Mouse (Mus musculus) forebrain, embryonic 13.5 days (tissue): ENCODE results near the gene Ptprd. TPM values are rescaled to one million over a fixed set of nuclear protein-coding genes. Genes with fewer than 3 reads are reported as not detected.
A peak's percentile ranks its signal among the peaks of the same experiment; 100 is the strongest.

Experiments
- ATAC-seq: fragments of 200-750 bp; cut with Nextera tagmentation; 2 replicates; pipeline ENCODE4 v1.8.0; 2017
- H3K27ac ChIP-seq: fragments of 300-500 bp; sonication (generic); 2 replicates; pipeline ENCODE4 v1.5.1; 2015; ENCODE audit warnings: inconsistent platforms, mild to moderate bottlenecking, moderate library complexity
- H3K27me3 ChIP-seq: fragments of 300-500 bp; sonication (generic); 2 replicates; pipeline ENCODE4 v1.6.1; 2015; ENCODE audit warnings: mild to moderate bottlenecking, inconsistent platforms
- H3K36me3 ChIP-seq: fragments of 300-500 bp; sonication (generic); 2 replicates; pipeline ENCODE4 v1.6.1; 2015; ENCODE audit warnings: mild to moderate bottlenecking, inconsistent platforms; ENCODE audit not compliant: poor library complexity, severe bottlenecking
- H3K4me1 ChIP-seq: fragments of 300-500 bp; sonication (generic); 2 replicates; pipeline ENCODE4 v1.6.1; 2015; ENCODE audit warnings: inconsistent platforms
- H3K4me2 ChIP-seq: fragments of 300-500 bp; sonication (generic); 2 replicates; pipeline ENCODE4 v1.6.1; 2015; ENCODE audit warnings: inconsistent platforms, mild to moderate bottlenecking, moderate library complexity
- H3K4me3 ChIP-seq: fragments of 300-500 bp; sonication (generic); 2 replicates; pipeline ENCODE4 v1.5.1; 2015; ENCODE audit warnings: mild to moderate bottlenecking, inconsistent platforms
- H3K9ac ChIP-seq: fragments of 300-500 bp; sonication (generic); 2 replicates; pipeline ENCODE4 v1.6.1; 2015; ENCODE audit warnings: mild to moderate bottlenecking, inconsistent platforms
- H3K9me3 ChIP-seq: fragments of 300-500 bp; sonication (generic); replicated peaks from 2 replicates; pipeline ENCODE4 v1.6.1; 2016; ENCODE audit warnings: inconsistent platforms
- WGBS: fragments of 180-500 bp; shearing (Covaris S2); methylation state at CpG from one replicate; pipeline ENCODE4 v1.1.7; 2015; 5-methylcytosine and 5-hydroxymethylcytosine counted together
- polyA plus RNA-seq: library from polyadenylated mRNA; unstranded; fragments of >200 nt; fragmentation: Nextera tagmentation; extraction: Ambion mirVana; gene quantifications from 2 replicates; pipeline ENCODE4 v1.2.1, GENCODE M21; 2015

Gene Ptprd
- polyA plus RNA-seq, 1 experiment from 2014 or later, result 53.8 TPM

DNA sequence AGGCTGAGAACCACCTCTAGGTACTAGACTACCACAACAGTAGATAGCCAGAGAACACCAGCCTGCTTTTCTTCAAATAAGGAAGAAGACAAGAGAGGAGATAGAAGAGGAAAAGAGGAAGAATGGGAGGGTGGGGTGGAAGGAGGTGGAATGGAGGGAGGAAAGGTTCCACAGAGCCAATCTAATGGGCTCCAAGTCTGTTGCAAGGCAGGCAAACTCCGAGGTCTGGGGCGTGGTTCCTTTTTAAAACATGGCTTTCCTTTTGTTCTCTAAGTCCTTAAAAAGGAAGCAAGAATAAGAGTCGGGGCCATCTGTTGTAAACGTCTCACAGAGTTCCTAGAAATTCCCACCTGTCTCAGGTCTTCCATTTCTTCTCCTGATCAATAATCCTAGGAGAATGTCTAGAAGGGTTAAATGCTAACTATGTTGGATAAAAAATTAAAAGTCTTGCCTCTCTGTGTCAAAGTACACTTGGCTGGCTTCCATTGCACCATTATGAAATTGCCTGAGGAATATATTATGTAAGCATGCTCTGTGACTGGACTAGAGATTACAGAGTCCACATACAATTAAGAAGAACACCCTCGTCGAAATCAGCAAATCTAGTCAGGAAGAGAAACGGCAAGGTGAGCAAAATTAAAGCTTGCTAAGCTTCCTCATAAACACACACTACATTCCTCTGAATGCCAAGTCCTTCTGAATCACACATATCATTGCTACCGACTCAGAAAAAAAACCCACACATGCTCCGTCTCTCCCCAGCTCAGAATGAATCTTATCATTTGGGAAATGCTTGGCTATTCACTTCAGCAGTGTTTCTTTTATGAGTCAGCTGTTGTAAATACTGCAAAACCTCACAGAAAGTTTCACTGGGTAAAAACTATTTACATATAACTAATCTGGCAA, 1787.2 kb downstream of the Ptprd start:
- H3K9me3 ChIP-seq, result no peaks in the 10 kb centered on the region
- peaks cover under 1% of the 10 kb centered on the region; the same call in 1 of the 2 replicates for H3K4me1 ChIP-seq
- no peak overlapping the region for H3K9ac ChIP-seq
- no peak overlapping the region for H3K4me2 ChIP-seq
- no peak for ATAC-seq
- H3K27ac ChIP-seq, result no peak overlapping the region
- H3K36me3 ChIP-seq, result no peaks in the 10 kb centered on the region
- no peaks in the 10 kb centered on the region for H3K27me3 ChIP-seq
- 80% methylated on average over 9 of the region's 9 CpGs for WGBS
- no peak overlapping the region for H3K4me3 ChIP-seq

DNA sequence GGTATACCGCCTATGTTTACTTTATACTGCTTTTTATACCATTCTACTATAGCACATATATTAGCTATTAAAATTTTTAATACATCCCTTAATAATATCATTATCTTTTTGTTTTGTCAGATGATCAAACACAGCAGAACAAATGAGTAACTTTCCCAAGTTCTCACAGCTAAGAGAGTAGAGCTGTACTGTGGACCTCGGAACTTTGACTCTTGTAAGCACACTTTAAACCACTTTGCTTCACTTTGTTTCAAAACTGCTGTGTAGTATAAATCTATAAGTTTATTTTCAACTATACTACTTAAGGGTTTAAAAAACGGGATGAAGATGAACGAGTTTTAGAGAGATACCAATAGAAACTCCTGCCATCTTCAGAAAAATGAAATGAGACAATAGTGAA, 1789.6 kb downstream of the Ptprd start:
- no peak for ATAC-seq
- no peak overlapping the region for H3K9ac ChIP-seq
- no peaks in the 10 kb centered on the region for H3K36me3 ChIP-seq
- whole genome bisulfite sequencing, result 95% methylated on average over 4 of the region's 4 CpGs
- H3K9me3 ChIP-seq, result no peaks in the 10 kb centered on the region
- no peak overlapping the region for H3K4me2 ChIP-seq
- no peaks in the 10 kb centered on the region for H3K4me1 ChIP-seq
- no peak overlapping the region for H3K27ac ChIP-seq
- H3K4me3 ChIP-seq, result no peak overlapping the region
- H3K27me3 ChIP-seq, result no peaks in the 10 kb centered on the region

DNA sequence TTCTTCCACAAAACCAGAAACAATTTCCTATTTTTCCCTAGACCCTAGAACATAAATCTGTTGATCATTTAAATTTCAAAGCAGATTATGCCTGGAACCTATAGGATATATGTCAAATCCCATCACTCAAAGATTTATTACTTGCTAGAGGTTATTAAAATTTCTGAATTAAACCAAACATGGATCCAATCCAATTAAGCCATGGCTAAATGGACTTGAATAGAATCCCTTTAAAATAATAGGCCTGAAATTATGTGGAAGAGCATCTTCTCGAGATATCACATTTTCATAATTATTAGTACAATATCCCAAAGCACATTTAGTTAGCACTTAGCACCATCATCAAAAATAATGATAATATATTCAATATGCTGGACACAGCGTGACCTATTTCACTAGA, 1792.1 kb downstream of the Ptprd start:
- no peak overlapping the region for H3K4me3 ChIP-seq
- H3K4me1 ChIP-seq, result no peaks in the 10 kb centered on the region
- no peaks in the 10 kb centered on the region for H3K9me3 ChIP-seq
- H3K27me3 ChIP-seq, result no peaks in the 10 kb centered on the region
- H3K4me2 ChIP-seq, result no peak overlapping the region
- H3K9ac ChIP-seq, result no peak overlapping the region
- no peak overlapping the region for H3K27ac ChIP-seq
- WGBS, result 72% methylated on average over 2 of the region's 2 CpGs
- no peak for ATAC-seq
- no peaks in the 10 kb centered on the region for H3K36me3 ChIP-seq

DNA sequence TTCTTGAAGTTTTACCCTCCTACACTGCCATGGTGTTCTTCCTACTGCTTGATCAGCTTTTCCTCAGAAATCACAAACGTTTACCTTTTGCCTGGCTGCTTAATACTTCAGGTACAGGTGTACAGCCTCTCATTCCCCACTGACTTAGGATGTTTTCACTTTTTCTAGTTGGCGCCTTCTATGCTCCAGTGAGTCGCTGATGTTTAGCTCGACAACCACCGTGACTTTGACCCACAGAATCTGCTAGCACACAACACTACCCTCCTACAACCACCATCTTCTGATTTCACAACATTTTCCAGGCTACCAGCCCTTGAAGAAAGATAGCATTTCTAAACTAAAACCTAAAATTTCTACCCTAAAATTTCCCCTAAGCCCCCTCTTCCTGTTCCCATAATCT, 1794.1 kb downstream of the Ptprd start:
- WGBS, result 93% methylated on average over 5 of the region's 5 CpGs
- ATAC-seq, result no peak
- Histone ChIP-seq H3K4me1 (no peaks in the 10 kb centered on the region), H3K27ac (no peak overlapping the region), H3K27me3 (no peaks in the 10 kb centered on the region), H3K9ac (no peak overlapping the region), H3K4me3 (no peak overlapping the region), H3K4me2 (no peak overlapping the region), H3K9me3 (no peaks in the 10 kb centered on the region), H3K36me3 (no peaks in the 10 kb centered on the region)

DNA sequence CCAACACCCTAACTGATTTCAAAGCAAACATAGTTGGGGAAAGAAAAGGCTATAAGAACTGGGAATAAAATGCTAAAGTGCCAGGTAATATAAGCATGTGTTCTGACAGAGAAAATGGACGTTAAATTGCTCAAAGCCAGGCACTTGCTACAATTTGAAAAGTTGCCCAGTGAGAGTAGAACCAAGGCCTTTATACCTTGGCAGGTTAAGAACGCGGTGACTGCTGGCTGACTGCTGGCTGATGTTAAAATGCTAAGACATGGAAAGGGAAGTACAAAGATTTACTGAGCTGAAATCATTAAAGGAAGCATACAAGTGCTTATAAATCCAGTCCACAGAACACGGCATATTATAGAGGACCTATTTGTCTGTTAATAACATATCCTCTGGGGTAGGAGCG, 1796.1 kb downstream of the Ptprd start:
- 88% methylated on average over 5 of the region's 5 CpGs for WGBS
- H3K4me2 ChIP-seq, result no peak overlapping the region
- H3K27me3 ChIP-seq, result no peaks in the 10 kb centered on the region
- no peak for ATAC-seq
- no peak overlapping the region for H3K4me3 ChIP-seq
- H3K9me3 ChIP-seq, result no peaks in the 10 kb centered on the region
- no peaks in the 10 kb centered on the region for H3K4me1 ChIP-seq
- H3K9ac ChIP-seq, result no peak overlapping the region
- H3K27ac ChIP-seq, result no peak overlapping the region
- H3K36me3 ChIP-seq, result no peaks in the 10 kb centered on the region

DNA sequence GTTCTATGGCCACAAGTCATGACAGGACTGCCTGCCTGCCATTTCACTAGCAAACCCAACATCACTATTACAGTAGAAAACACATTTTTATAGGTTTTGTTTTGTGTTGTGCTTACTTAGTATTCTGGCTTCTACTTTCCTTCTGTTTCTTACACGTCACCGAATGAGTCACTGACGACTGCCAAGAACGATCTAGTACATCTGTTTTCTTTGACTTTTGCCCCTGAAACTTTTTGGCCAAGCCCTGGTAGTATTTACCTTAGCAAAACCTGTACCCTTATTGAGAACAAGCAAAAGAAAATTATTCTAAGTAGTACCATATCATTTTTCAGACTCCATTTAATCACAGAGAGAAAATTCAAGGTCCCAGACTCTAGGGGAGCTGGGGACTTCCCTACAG, 1797.2 kb downstream of the Ptprd start:
- H3K36me3 ChIP-seq, result no peaks in the 10 kb centered on the region
- H3K4me3 ChIP-seq, result no peak overlapping the region
- H3K4me2 ChIP-seq, result no peak overlapping the region
- no peak overlapping the region for H3K9ac ChIP-seq
- H3K27me3 ChIP-seq, result no peaks in the 10 kb centered on the region
- no peaks in the 10 kb centered on the region for H3K4me1 ChIP-seq
- no peak for ATAC-seq
- no peak overlapping the region for H3K27ac ChIP-seq
- no peaks in the 10 kb centered on the region for H3K9me3 ChIP-seq
- WGBS, result 87% methylated on average over 4 of the region's 4 CpGs

DNA sequence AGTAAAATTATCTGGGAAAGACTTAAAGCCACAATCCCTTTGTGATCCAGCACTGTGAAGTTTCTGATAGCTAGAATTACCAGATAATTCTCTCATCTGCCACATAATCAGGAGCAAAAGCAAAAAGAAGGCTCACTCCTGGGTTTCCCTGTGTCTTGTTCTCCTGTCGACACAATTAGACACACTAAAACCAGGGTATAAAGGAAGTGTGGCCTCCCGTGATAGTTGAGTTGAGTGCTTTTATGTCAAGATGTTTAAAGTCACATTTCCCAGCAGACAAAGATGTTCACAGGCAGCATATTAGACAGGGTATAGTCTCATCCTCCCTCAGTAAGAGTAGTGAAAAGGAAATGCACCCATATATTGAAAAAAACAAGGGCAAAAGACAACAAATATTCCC, 1801.7 kb downstream of the Ptprd start:
- Histone ChIP-seq H3K4me2 (no peak overlapping the region), H3K9me3 (no peaks in the 10 kb centered on the region), H3K36me3 (no peaks in the 10 kb centered on the region), H3K27me3 (no peaks in the 10 kb centered on the region), H3K9ac (no peak overlapping the region), H3K4me3 (no peak overlapping the region), H3K4me1 (peaks cover 15% of the 10 kb centered on the region), H3K27ac (no peak overlapping the region)
- no peak for ATAC-seq
- 55% methylated on average over 2 of the region's 2 CpGs for WGBS

DNA sequence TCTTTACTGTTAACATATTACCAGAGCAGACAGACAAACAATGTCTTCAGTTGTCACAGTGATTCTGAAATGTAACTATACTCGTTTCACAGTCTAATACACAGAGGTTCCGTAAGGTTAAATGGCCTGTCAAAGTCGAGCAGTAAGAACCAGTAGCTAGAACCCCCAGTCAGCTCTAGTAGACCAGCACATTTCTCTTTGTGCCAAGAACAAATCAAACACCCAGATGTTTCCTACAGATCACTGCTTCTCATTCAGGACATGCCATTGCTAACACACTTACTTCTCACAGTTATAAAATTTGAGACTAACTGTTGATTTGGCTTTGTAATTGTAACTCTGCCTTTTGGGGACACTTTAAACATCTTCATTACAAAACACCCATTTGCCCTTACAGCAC, 1802.6 kb downstream of the Ptprd start:
- WGBS, result 70% methylated on average over 3 of the region's 3 CpGs
- Histone ChIP-seq H3K9me3 (no peaks in the 10 kb centered on the region), H3K9ac (no peak overlapping the region), H3K4me3 (no peak overlapping the region), H3K4me1 (peaks cover 15% of the 10 kb centered on the region), H3K4me2 (no peak overlapping the region), H3K36me3 (no peaks in the 10 kb centered on the region), H3K27ac (no peak overlapping the region), H3K27me3 (no peaks in the 10 kb centered on the region)
- ATAC-seq, result no peak

DNA sequence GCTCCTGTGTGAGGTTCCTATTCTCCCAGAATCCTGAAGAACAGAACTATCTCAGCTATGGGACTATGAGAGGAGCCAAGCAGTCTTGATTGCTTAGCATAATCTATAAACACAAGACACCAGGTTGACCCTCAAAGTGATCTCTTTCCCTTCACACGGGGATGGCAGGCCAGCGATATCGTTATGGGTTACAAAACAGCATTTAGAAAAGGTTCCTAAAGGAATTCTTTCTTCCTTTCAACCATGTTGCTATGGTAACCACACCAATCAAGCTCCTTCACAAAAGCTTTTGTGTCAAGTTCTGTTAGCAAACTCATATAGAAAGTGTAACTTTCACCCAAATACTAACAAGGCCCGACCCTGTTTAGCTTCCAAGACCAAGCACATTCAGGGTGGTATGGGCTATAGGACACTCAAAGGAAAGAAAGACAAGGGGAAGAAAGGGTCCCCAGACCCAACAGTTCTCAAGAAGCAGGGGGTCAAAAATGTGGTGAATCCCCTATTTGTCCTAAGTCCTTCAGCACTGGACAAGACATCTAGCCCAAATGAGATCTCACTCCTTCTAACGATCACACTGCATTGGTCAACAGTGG, 1805.8 kb downstream of the Ptprd start:
- peaks cover 15% of the 10 kb centered on the region for H3K4me1 ChIP-seq
- H3K9ac ChIP-seq, result no peak overlapping the region
- H3K36me3 ChIP-seq, result no peaks in the 10 kb centered on the region
- no peaks in the 10 kb centered on the region for H3K27me3 ChIP-seq
- WGBS, result 7% methylated on average over 5 of the region's 5 CpGs
- H3K4me3 ChIP-seq, result no peak overlapping the region
- ATAC-seq, result peak; percentile 27; the same call in 1 of the 2 replicates
- no peak overlapping the region for H3K4me2 ChIP-seq
- no peaks in the 10 kb centered on the region for H3K9me3 ChIP-seq
- no peak overlapping the region for H3K27ac ChIP-seq

DNA sequence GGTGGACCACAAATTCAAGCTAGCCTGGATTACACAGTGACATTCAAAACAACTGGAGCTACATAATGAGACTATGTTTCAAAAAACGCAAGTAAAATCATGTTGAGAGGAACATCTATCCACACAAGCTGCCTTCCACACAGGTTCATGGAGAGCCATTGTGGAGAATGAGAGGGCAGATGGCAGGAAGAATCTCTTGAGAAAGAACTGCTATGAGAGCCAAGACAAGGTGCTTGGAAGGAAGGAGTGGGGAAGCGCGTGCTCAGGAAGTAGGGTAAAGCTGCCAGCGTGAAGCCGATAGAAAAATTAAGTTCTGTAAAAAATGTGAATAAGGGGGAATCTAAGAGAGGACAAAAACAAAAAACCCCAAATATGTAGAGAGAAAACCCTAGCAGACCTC, 1808.5 kb downstream of the Ptprd start:
- no peak for ATAC-seq
- 90% methylated on average over 5 of the region's 5 CpGs for WGBS
- peaks cover 15% of the 10 kb centered on the region for H3K4me1 ChIP-seq

DNA sequence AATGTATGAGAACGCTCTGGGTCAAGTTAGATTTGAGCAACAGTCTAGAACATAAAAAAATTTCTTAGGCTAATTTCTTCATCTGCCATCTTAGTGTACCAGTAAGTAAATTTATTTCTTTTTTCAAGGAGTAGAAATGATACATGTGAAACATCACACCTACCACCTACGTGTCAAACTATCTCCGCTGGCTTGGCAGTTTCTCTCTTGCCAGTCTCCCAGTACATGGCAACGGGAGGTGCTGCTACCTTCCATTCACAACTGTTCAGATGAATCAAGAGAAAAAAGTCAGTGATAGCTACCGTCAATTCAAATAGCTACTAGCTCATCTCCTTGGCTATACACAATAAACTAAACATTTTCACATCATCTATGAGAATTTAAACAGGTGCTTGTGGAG, 1823.9 kb downstream of the Ptprd start:
- Histone ChIP-seq H3K9ac (no peak overlapping the region), H3K9me3 (no peaks in the 10 kb centered on the region), H3K27me3 (no peaks in the 10 kb centered on the region), H3K36me3 (no peaks in the 10 kb centered on the region), H3K27ac (no peak overlapping the region), H3K4me3 (no peak overlapping the region), H3K4me1 (no peaks in the 10 kb centered on the region), H3K4me2 (no peak overlapping the region)
- 86% methylated on average over 5 of the region's 5 CpGs for WGBS
- no peak for ATAC-seq

More for the DNA sequence above, 1808.5 kb downstream of the Ptprd start:
- no peak overlapping the region for H3K27ac ChIP-seq
- no peaks in the 10 kb centered on the region for H3K36me3 ChIP-seq
- H3K9ac ChIP-seq, result no peak overlapping the region
- no peak overlapping the region for H3K4me2 ChIP-seq
- no peaks in the 10 kb centered on the region for H3K27me3 ChIP-seq
- H3K9me3 ChIP-seq, result no peaks in the 10 kb centered on the region
- no peak overlapping the region for H3K4me3 ChIP-seq

DNA sequence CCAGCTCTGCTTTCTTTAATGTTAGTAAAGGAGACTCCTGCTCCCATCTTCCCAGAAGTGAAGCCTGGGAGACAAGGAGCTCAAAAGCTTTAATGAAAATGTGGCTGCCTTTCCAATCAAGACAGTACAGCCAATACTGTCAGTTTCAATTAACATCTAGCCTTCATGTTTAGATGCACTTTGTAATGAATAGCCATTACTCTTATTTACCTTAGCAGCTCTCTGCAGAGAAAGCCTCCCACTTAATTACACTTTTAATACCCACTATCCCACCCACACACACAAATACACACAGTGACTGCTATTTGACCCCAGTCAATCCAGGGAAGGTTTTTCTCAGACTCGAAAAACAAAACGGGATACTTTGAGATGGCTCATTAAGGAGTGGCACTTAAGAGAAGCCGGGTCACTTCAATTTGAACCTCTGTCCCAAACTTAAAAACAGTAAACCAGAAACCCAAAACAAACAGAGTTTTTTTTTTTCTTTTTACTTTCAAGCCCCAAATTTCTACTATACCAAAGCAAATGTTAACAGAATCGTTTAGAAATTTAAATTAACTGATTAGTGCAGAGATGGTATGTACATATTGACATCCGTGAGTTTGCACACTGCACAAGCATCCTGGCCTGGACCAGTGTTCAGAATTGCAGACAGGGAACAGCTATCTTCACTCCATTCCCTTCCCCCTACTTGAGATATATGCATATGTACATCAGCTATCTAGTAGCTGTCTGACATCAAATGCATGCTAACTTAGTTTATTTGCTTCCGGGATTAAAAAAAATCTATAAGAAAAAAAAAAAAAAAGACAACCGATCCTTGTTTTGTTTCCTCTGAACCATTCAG, 1824.6 kb downstream of the Ptprd start:
- H3K9me3 ChIP-seq, result no peaks in the 10 kb centered on the region
- no peak overlapping the region for H3K4me2 ChIP-seq
- H3K4me1 ChIP-seq, result no peaks in the 10 kb centered on the region
- ATAC-seq, result no peak
- no peak overlapping the region for H3K4me3 ChIP-seq
- no peaks in the 10 kb centered on the region for H3K27me3 ChIP-seq
- 57% methylated on average over 7 of the region's 7 CpGs for WGBS
- H3K9ac ChIP-seq, result no peak overlapping the region
- no peak overlapping the region for H3K27ac ChIP-seq
- H3K36me3 ChIP-seq, result no peaks in the 10 kb centered on the region
